Mouse (Mus musculus): Measurements from ENCODE around the gene E2f1. TPM values are rescaled to one million over a fixed set of nuclear protein-coding genes. Genes with fewer than 3 reads are reported as not detected.

E2f1 gene
- polyA plus RNA-seq, 1 experiment from 2014 or later, result 21.3 TPM

Other genes with a start within 250 kb of the E2f1 start
- gene Cdk5rap1, start 196.9 kb downstream of the E2f1 start, polyA plus RNA-seq (2015; fragmentation: Nextera tagmentation; extraction: Ambion mirVana), result 19.1 and 19.7 TPM in 2 replicates
- 8.2 and 8.4 TPM in 2 replicates for gene Snta1, start 161.8 kb downstream of the E2f1 start, polyA plus RNA-seq (2015; fragmentation: Nextera tagmentation; extraction: Ambion mirVana)
- 34.0 and 34.9 TPM in 2 replicates for gene Cbfa2t2, start 133.4 kb downstream of the E2f1 start, polyA plus RNA-seq (2015; fragmentation: Nextera tagmentation; extraction: Ambion mirVana)
- gene 1700003F12Rik, start 22.8 kb downstream of the E2f1 start, polyA plus RNA-seq (2015; fragmentation: Nextera tagmentation; extraction: Ambion mirVana), result 0.54 and 1.1 TPM in 2 replicates
- gene Actl10, start 18.1 kb downstream of the E2f1 start, polyA plus RNA-seq (2015; fragmentation: Nextera tagmentation; extraction: Ambion mirVana), result 0.33 and 0.35 TPM in 2 replicates
- gene Necab3, start 11.0 kb downstream of the E2f1 start, polyA plus RNA-seq (2015; fragmentation: Nextera tagmentation; extraction: Ambion mirVana), result 2.7 and 4.4 TPM in 2 replicates
- 31.4 and 33.1 TPM in 2 replicates for gene Pxmp4, start 33.8 kb upstream of the E2f1 start, polyA plus RNA-seq (2015; fragmentation: Nextera tagmentation; extraction: Ambion mirVana)
- 0.88 and 1.0 TPM in 2 replicates for gene Zfp341, start 43.4 kb upstream of the E2f1 start, polyA plus RNA-seq (2015; fragmentation: Nextera tagmentation; extraction: Ambion mirVana)
- 0.48 TPM in 1 of 2 replicates, not detected in the other for gene 4930519P11Rik, start 43.5 kb upstream of the E2f1 start, polyA plus RNA-seq (2015; fragmentation: Nextera tagmentation; extraction: Ambion mirVana)
- 19.3 and 22.6 TPM in 2 replicates for gene Chmp4b, start 81.8 kb upstream of the E2f1 start, polyA plus RNA-seq (2015; fragmentation: Nextera tagmentation; extraction: Ambion mirVana)
- gene Gm14214, start 200.1 kb upstream of the E2f1 start, polyA plus RNA-seq (2015; fragmentation: Nextera tagmentation; extraction: Ambion mirVana), result not detected in 2 replicates
- gene Raly, start 221.2 kb upstream of the E2f1 start, polyA plus RNA-seq (2015; fragmentation: Nextera tagmentation; extraction: Ambion mirVana), result 38.7 and 43.4 TPM in 2 replicates
- gene a, start 221.5 kb upstream of the E2f1 start, polyA plus RNA-seq (2015; fragmentation: Nextera tagmentation; extraction: Ambion mirVana), result not detected in 2 replicates